Mouse (Mus musculus): ENCODE data around the gene Rbfox1. TPM values are rescaled to one million over a fixed set of nuclear protein-coding genes. Genes with fewer than 3 reads are reported as not detected.
A peak's percentile ranks its signal among the peaks of the same experiment; 100 is the strongest.

Rbfox1 gene
- polyA plus RNA-seq, 1 experiment from 2014 or later, result 7.5 TPM

- no peaks in the 10 kb centered on the region for H3K36me3 ChIP-seq (ENCODE audit: control insufficient read depth, insufficient read depth, low read length)
- no peak overlapping the region for H3K4me2 ChIP-seq (replicated peaks; ENCODE audit: low read depth, low read length)
- H3K4me3 ChIP-seq (ENCODE audit: low read length), result no peak overlapping the region
- H3K27ac ChIP-seq (ENCODE audit: low read depth, low read length), result no peak overlapping the region
- no peaks in the 10 kb centered on the region for H3K9me3 ChIP-seq (ENCODE audit: control insufficient read depth, low read length)
- no peaks in the 10 kb centered on the region for H3K4me1 ChIP-seq (ENCODE audit: control insufficient read depth, insufficient read depth, low read length)
- H3K27me3 ChIP-seq (ENCODE audit: control insufficient read depth, insufficient read depth, low read length), result no peaks in the 10 kb centered on the region
- ATAC-seq (ENCODE audit: low FRiP score, low TSS enrichment), result peak; percentile 24; the same call in 1 of the 2 replicates
- 23% methylated on average over 3 of the region's 3 CpGs for WGBS
- H3K9ac ChIP-seq (ENCODE audit: low read depth, low read length), result no peak overlapping the region
These were observed 1444.0 kb downstream of the Rbfox1 start for GRCm38 (mm10) chr16:7329196-7329595.

DNA sequence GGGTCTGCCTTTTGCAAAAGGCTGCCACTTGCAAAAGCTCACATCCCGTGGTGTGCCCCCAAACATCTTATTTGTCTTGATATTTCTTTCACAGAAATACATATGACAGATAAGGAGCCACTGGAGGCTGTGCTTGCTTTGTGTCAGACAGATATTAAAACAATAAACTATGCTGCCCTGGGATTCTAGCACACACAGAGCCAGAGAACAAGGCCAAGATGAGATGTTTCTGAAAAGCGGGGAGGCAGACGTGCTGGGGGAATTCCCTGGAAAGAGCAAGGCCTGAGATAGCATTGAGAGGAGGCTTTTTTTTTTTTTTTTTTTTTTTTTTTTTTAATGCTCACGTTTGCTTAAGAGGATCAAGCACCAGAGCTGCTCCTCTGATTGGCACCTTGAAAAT, 1456.0 kb downstream of the Rbfox1 start:
- Histone ChIP-seq H3K27me3 (ENCODE audit: control insufficient read depth, insufficient read depth, low read length) (no peaks in the 10 kb centered on the region), H3K27ac (ENCODE audit: low read depth, low read length) (no peak overlapping the region), H3K9me3 (ENCODE audit: control insufficient read depth, low read length) (no peaks in the 10 kb centered on the region), H3K9ac (ENCODE audit: low read depth, low read length) (no peak overlapping the region), H3K36me3 (ENCODE audit: control insufficient read depth, insufficient read depth, low read length) (no peaks in the 10 kb centered on the region), H3K4me1 (ENCODE audit: control insufficient read depth, insufficient read depth, low read length) (no peaks in the 10 kb centered on the region), H3K4me3 (ENCODE audit: low read length) (no peak overlapping the region), H3K4me2 (replicated peaks; ENCODE audit: low read depth, low read length) (no peak overlapping the region)
- 60% methylated on average over 4 of the region's 4 CpGs for WGBS
- ATAC-seq (ENCODE audit: low FRiP score, low TSS enrichment), result no peak

GRCm38 (mm10) chr16:7345298-7345697, 1460.1 kb downstream of the Rbfox1 start:
- Histone ChIP-seq H3K27ac (ENCODE audit: low read depth, low read length) (no peak overlapping the region), H3K4me2 (replicated peaks; ENCODE audit: low read depth, low read length) (no peak overlapping the region), H3K36me3 (ENCODE audit: control insufficient read depth, insufficient read depth, low read length) (no peaks in the 10 kb centered on the region), H3K27me3 (ENCODE audit: control insufficient read depth, insufficient read depth, low read length) (no peaks in the 10 kb centered on the region), H3K9ac (ENCODE audit: low read depth, low read length) (no peak overlapping the region), H3K4me3 (ENCODE audit: low read length) (no peak overlapping the region), H3K9me3 (ENCODE audit: control insufficient read depth, low read length) (no peaks in the 10 kb centered on the region), H3K4me1 (ENCODE audit: control insufficient read depth, insufficient read depth, low read length) (no peaks in the 10 kb centered on the region)
- WGBS, result 75% methylated on average over 3 of the region's 3 CpGs
- ATAC-seq (ENCODE audit: low FRiP score, low TSS enrichment), result no peak

- no peaks in the 10 kb centered on the region for H3K9me3 ChIP-seq (ENCODE audit: control insufficient read depth, low read length)
- H3K9ac ChIP-seq (ENCODE audit: low read depth, low read length), result no peak overlapping the region
- 33% methylated on average over 11 of the region's 11 CpGs for WGBS
- ATAC-seq (ENCODE audit: low FRiP score, low TSS enrichment), result no peak
- no peak overlapping the region for H3K27ac ChIP-seq (ENCODE audit: low read depth, low read length)
- no peaks in the 10 kb centered on the region for H3K27me3 ChIP-seq (ENCODE audit: control insufficient read depth, insufficient read depth, low read length)
- no peaks in the 10 kb centered on the region for H3K36me3 ChIP-seq (ENCODE audit: control insufficient read depth, insufficient read depth, low read length)
- no peak overlapping the region for H3K4me2 ChIP-seq (replicated peaks; ENCODE audit: low read depth, low read length)
- H3K4me3 ChIP-seq (ENCODE audit: low read length), result no peak overlapping the region
- no peaks in the 10 kb centered on the region for H3K4me1 ChIP-seq (ENCODE audit: control insufficient read depth, insufficient read depth, low read length)
These were observed 1461.0 kb downstream of the Rbfox1 start for GRCm38 (mm10) chr16:7346001-7346625.

DNA sequence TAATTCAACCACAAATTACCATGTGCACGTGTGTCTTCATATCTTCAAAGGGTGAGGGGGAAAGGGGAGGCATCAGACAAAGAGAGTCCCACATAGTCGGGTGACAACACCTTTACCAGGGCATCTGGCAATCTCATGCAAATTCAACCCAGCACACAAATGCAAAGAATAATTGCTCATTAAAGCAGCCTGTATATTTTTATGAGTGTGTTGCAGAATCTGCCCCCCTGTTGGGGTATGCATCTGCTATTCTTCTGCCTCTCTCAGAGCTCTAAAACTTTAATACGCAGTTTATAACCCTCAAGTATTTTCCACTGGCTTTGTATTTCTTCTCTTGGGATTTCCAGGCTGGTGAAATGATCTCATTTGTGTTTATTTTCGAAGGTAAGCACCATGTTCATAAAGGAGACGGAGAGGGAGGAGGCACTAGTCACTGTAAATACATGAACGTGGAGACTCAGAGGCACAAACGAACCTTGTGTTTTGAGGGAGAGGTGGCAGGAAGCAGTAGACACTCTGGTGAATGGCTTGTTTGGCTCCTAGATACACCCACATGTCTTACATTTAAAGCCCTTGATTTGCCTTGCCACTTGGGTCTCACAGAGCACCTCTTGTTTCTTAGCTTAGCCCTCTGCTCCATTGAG, 1462.5 kb downstream of the Rbfox1 start:
- no peak for ATAC-seq (ENCODE audit: low FRiP score, low TSS enrichment)
- Histone ChIP-seq H3K4me1 (ENCODE audit: control insufficient read depth, insufficient read depth, low read length) (no peaks in the 10 kb centered on the region), H3K4me2 (replicated peaks; ENCODE audit: low read depth, low read length) (no peak overlapping the region), H3K36me3 (ENCODE audit: control insufficient read depth, insufficient read depth, low read length) (no peaks in the 10 kb centered on the region), H3K27ac (ENCODE audit: low read depth, low read length) (no peak overlapping the region), H3K27me3 (ENCODE audit: control insufficient read depth, insufficient read depth, low read length) (no peaks in the 10 kb centered on the region), H3K9me3 (ENCODE audit: control insufficient read depth, low read length) (no peaks in the 10 kb centered on the region), H3K4me3 (ENCODE audit: low read length) (no peak overlapping the region), H3K9ac (ENCODE audit: low read depth, low read length) (no peak overlapping the region)
- 70% methylated on average over 7 of the region's 7 CpGs for WGBS

DNA sequence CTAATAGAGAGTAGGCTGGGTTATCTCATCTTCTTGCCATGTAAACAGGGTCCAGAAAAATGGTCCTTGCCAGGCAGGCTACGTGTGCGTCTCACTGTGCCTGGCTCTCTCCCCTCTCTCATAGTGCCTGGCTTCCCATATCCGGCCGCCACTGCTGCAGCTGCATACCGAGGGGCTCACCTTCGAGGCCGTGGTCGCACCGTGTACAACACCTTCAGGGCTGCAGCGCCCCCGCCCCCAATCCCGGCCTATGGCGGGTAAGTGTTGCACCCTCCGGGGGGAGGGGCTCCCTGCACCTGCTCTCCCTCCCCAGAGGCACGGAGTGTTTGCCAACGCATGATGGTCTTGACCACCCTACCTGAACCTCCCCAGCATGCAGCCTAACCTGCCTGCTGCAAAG, 1467.7 kb downstream of the Rbfox1 start:
- H3K4me1 ChIP-seq (ENCODE audit: control insufficient read depth, insufficient read depth, low read length), result no peaks in the 10 kb centered on the region
- H3K27ac ChIP-seq (ENCODE audit: low read depth, low read length), result no peak overlapping the region
- no peak overlapping the region for H3K4me3 ChIP-seq (ENCODE audit: low read length)
- 61% methylated on average over 16 of the region's 16 CpGs for WGBS
- no peak overlapping the region for H3K4me2 ChIP-seq (replicated peaks; ENCODE audit: low read depth, low read length)
- ATAC-seq (ENCODE audit: low FRiP score, low TSS enrichment), result no peak
- H3K9me3 ChIP-seq (ENCODE audit: control insufficient read depth, low read length), result no peaks in the 10 kb centered on the region
- no peak overlapping the region for H3K9ac ChIP-seq (ENCODE audit: low read depth, low read length)
- H3K27me3 ChIP-seq (ENCODE audit: control insufficient read depth, insufficient read depth, low read length), result no peaks in the 10 kb centered on the region
- no peaks in the 10 kb centered on the region for H3K36me3 ChIP-seq (ENCODE audit: control insufficient read depth, insufficient read depth, low read length)

DNA sequence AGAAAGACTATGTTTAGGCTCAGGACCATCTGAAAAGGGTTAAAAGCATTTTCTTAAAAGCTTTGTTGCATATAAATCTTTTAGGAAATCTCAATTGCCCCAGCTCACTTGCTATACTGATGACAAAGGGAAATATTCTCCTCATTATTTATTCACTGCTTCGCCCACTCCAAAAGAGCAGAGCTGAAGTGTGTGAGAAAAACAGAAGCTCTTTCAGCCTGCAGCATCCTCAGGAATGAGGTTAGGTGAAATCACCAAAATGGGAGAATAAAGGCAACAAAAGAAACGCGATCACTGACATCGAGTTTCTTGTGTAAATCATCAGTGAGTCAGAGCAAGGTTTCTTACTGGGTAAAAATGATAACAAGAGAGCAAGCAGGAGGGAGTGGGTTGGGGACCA, 1469.0 kb downstream of the Rbfox1 start:
- ATAC-seq (ENCODE audit: low FRiP score, low TSS enrichment), result no peak
- no peaks in the 10 kb centered on the region for H3K27me3 ChIP-seq (ENCODE audit: control insufficient read depth, insufficient read depth, low read length)
- WGBS, result 72% methylated on average over 4 of the region's 4 CpGs
- H3K4me2 ChIP-seq (replicated peaks; ENCODE audit: low read depth, low read length), result no peak overlapping the region
- H3K36me3 ChIP-seq (ENCODE audit: control insufficient read depth, insufficient read depth, low read length), result no peaks in the 10 kb centered on the region
- H3K9ac ChIP-seq (ENCODE audit: low read depth, low read length), result no peak overlapping the region
- H3K4me1 ChIP-seq (ENCODE audit: control insufficient read depth, insufficient read depth, low read length), result no peaks in the 10 kb centered on the region
- no peak overlapping the region for H3K27ac ChIP-seq (ENCODE audit: low read depth, low read length)
- H3K9me3 ChIP-seq (ENCODE audit: control insufficient read depth, low read length), result no peaks in the 10 kb centered on the region
- no peak overlapping the region for H3K4me3 ChIP-seq (ENCODE audit: low read length)

DNA sequence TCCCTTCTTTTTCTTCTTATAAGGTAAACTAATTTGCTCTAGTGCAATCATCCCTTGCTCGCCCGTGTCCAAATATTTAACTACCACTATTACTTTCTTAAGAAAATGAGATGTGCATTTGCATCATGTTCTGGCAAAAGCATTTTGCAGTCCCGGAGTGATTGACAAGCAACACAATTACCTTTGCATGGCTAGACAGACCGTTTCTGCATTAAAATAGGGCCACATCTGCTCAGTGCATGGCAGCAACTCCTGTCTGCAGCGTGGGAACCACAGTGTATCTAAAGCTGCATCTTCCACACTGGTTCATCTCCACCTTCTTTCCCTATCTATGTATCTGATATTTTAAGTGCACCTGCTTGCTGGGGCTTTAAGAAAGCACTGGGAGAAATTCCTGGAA, 1473.9 kb downstream of the Rbfox1 start:
- no peaks in the 10 kb centered on the region for H3K4me1 ChIP-seq (ENCODE audit: control insufficient read depth, insufficient read depth, low read length)
- no peak overlapping the region for H3K9ac ChIP-seq (ENCODE audit: low read depth, low read length)
- no peak for ATAC-seq (ENCODE audit: low FRiP score, low TSS enrichment)
- no peaks in the 10 kb centered on the region for H3K27me3 ChIP-seq (ENCODE audit: control insufficient read depth, insufficient read depth, low read length)
- H3K36me3 ChIP-seq (ENCODE audit: control insufficient read depth, insufficient read depth, low read length), result no peaks in the 10 kb centered on the region
- H3K27ac ChIP-seq (ENCODE audit: low read depth, low read length), result no peak overlapping the region
- no peaks in the 10 kb centered on the region for H3K9me3 ChIP-seq (ENCODE audit: control insufficient read depth, low read length)
- WGBS, result 86% methylated on average over 5 of the region's 5 CpGs
- no peak overlapping the region for H3K4me3 ChIP-seq (ENCODE audit: low read length)
- H3K4me2 ChIP-seq (replicated peaks; ENCODE audit: low read depth, low read length), result no peak overlapping the region

GRCm38 (mm10) chr16:7360706-7361105, 1475.6 kb downstream of the Rbfox1 start:
- no peak for ATAC-seq (ENCODE audit: low FRiP score, low TSS enrichment)
- 91% methylated on average over 1 of the region's 1 CpGs for WGBS
- H3K36me3 ChIP-seq (ENCODE audit: control insufficient read depth, insufficient read depth, low read length), result no peaks in the 10 kb centered on the region
- H3K27ac ChIP-seq (ENCODE audit: low read depth, low read length), result no peak overlapping the region
- no peak overlapping the region for H3K4me2 ChIP-seq (replicated peaks; ENCODE audit: low read depth, low read length)
- H3K4me1 ChIP-seq (ENCODE audit: control insufficient read depth, insufficient read depth, low read length), result no peaks in the 10 kb centered on the region
- H3K4me3 ChIP-seq (ENCODE audit: low read length), result no peak overlapping the region
- no peak overlapping the region for H3K9ac ChIP-seq (ENCODE audit: low read depth, low read length)
- no peaks in the 10 kb centered on the region for H3K9me3 ChIP-seq (ENCODE audit: control insufficient read depth, low read length)
- H3K27me3 ChIP-seq (ENCODE audit: control insufficient read depth, insufficient read depth, low read length), result no peaks in the 10 kb centered on the region

Data from kidney, embryonic 14.5 days (tissue).